Mouse (Mus musculus): ENCODE measurements around the gene Ralbp1. TPM values are rescaled to one million over a fixed set of nuclear protein-coding genes. Genes with fewer than 3 reads are reported as not detected.

The Ralbp1 gene
- 53.2 and 57.7 TPM in 2 replicates for total RNA-seq (2012; rRNA removed)
- 10 to 100 TPM in 1 of 2 experiments, not detected in 1; 69.6 TPM for polyA plus RNA-seq (2012; ENCODE audit: insufficient read depth in 1 of 2, insufficient read length in 2 of 2, low read depth in 1 of 2, low replicate concordance in 2 of 2, missing spikeins in 1 of 2)

GRCm38 (mm10) chr17:65885697-65886529, at the start of gene Ralbp1:
Gene Ralbp1, minus strand, starts transcription at chr17:65885798.
- Histone ChIP-seq H3K4me3 (ENCODE audit: control insufficient read depth in 1 of 2, insufficient read depth in 1 of 2, low read depth in 2 of 2, low read length in 2 of 2) (peak within 1 kb of the TSS; percentile 85 to 87), H3K27me3 (ENCODE audit: control insufficient read depth in 1 of 2, insufficient read depth in 2 of 2, low read length in 2 of 2) (no peaks in the 10 kb centered on the region), H3K4me1 (ENCODE audit: control insufficient read depth in 1 of 2, insufficient read depth in 2 of 2, low read length in 2 of 2) (peaks cover 0 to 11% of the 10 kb centered on the region in 2 experiments; a peak in 3 of 4 replicates), H3K79me2 (ENCODE audit: control insufficient read depth, insufficient read depth, low read length, poor library complexity) (peaks cover 28% of the 10 kb centered on the region), H3K9me3 (replicated peaks; ENCODE audit: insufficient read depth, low read length) (no peaks in the 10 kb centered on the region), H3K27ac (ENCODE audit: control insufficient read depth, low read depth, low read length) (peak within 1 kb of the TSS; percentile 81), H3K9ac (ENCODE audit: control insufficient read depth, low read depth, low read length, poor library complexity, severe bottlenecking) (peak within 1 kb of the TSS; percentile 88), H3K36me3 (ENCODE audit: control insufficient read depth in 1 of 2, insufficient read depth in 2 of 2, low read length in 2 of 2) (peaks cover 0 to 2% of the 10 kb centered on the region in 2 experiments; a peak in 1 of 4 replicates)
- TF ChIP-seq JUND (IDR thresholded peaks at IDR 0.05; ENCODE audit: low read depth, low read length), result no peak
- peak; percentile 20; the same call in 1 of the 2 replicates for TF ChIP-seq ELF1 (IDR thresholded peaks at IDR 0.05; ENCODE audit: low read depth, low read length)
- TF ChIP-seq CHD1 (IDR thresholded peaks at IDR 0.05; ENCODE audit: low read depth, low read length), result peak; percentile 88; the same call in 1 of the 2 replicates
- peak; percentile 56 for TF ChIP-seq MXI1 (IDR thresholded peaks at IDR 0.05; ENCODE audit: low read depth, low read length)
- TF ChIP-seq MAFK (IDR thresholded peaks at IDR 0.05; ENCODE audit: borderline replicate concordance, low read depth, low read length), result no peak
- TF ChIP-seq BHLHE40 (IDR thresholded peaks at IDR 0.05; ENCODE audit: borderline replicate concordance, low read depth, low read length), result peak; percentile 74
- 0 out of 2 replicates have a peak, but pooled peaks have one; percentile 35 for TF ChIP-seq ZKSCAN1 (IDR thresholded peaks at IDR 0.05; ENCODE audit: low read depth, low read length)
- TF ChIP-seq HCFC1 (IDR thresholded peaks at IDR 0.05; ENCODE audit: low read depth, low read length), result peak; percentile 74
- peak; percentile 79 for TF ChIP-seq TBP (IDR thresholded peaks at IDR 0.05; ENCODE audit: low read depth, low read length)
- no peak; the same call in 1 of the 2 replicates for TF ChIP-seq KAT2A (conservative IDR thresholded peaks at IDR 0.05; ENCODE audit: low read depth, low read length)
- peak; percentile 61; the same call in 1 of the 2 replicates for TF ChIP-seq MYC (IDR thresholded peaks at IDR 0.05; ENCODE audit: low read depth, low read length)
- TF ChIP-seq EP300 (IDR thresholded peaks at IDR 0.05; ENCODE audit: low read depth in 1 of 2, low read length in 2 of 2), result no peak; a peak in 1 of 4 replicates
- peak; percentile 77 for TF ChIP-seq MAX (IDR thresholded peaks at IDR 0.05; ENCODE audit: low read length)
- peak in 1 of 2 experiments; percentile 78; a peak in 2 of 4 replicates for TF ChIP-seq POLR2A (IDR thresholded peaks at IDR 0.05; ENCODE audit: control insufficient read depth in 1 of 2, insufficient read depth in 1 of 2, low read depth in 1 of 2, low read length in 2 of 2, poor library complexity in 1 of 2)
- peak; percentile 15 for TF ChIP-seq TCF12 (IDR thresholded peaks at IDR 0.05; ENCODE audit: low read depth, low read length)
- no peak for TF ChIP-seq GATA1 (IDR thresholded peaks at IDR 0.05; ENCODE audit: low read depth, low read length)
- TF ChIP-seq USF2 (IDR thresholded peaks at IDR 0.05; ENCODE audit: borderline replicate concordance in 1 of 2, insufficient read depth in 1 of 2, low read depth in 1 of 2, low read length in 2 of 2), result peak in 1 of 2 experiments; percentile 82; a peak in 3 of 4 replicates
- peak; percentile 95 for TF ChIP-seq ZNF384 (IDR thresholded peaks at IDR 0.05; ENCODE audit: low read depth, low read length)
- peak; percentile 71 for TF ChIP-seq SIN3A (IDR thresholded peaks at IDR 0.05; ENCODE audit: low read length)
- TF ChIP-seq MEF2A (IDR thresholded peaks at IDR 0.05; ENCODE audit: extremely low read depth, insufficient replicate concordance, low read depth, low read length, poor library complexity, severe bottlenecking), result no peak
- peak; percentile 69 for TF ChIP-seq NELFE (IDR thresholded peaks at IDR 0.05; ENCODE audit: low read depth, low read length)
- TF ChIP-seq POLR2AphosphoS5 (IDR thresholded peaks at IDR 0.05; ENCODE audit: borderline replicate concordance, low read depth, low read length), result peak; percentile 28; the same call in 1 of the 2 replicates
- TF ChIP-seq ZMIZ1 (IDR thresholded peaks at IDR 0.05; ENCODE audit: low read depth, low read length), result peak; percentile 71
- peak; percentile 12; the same call in 1 of the 2 replicates for TF ChIP-seq MAZ (IDR thresholded peaks at IDR 0.05; ENCODE audit: low read depth, low read length)
- TF ChIP-seq CHD2 (IDR thresholded peaks at IDR 0.05; ENCODE audit: low read length), result peak; percentile 8; the same call in 1 of the 2 replicates
- peak; percentile 95 for TF ChIP-seq USF1 (IDR thresholded peaks at IDR 0.05; ENCODE audit: low read depth, low read length)
- TF ChIP-seq ETS1 (IDR thresholded peaks at IDR 0.05; ENCODE audit: low read depth, low read length), result peak; percentile 39
- DNase-seq (ENCODE audit: low read depth, low spot score), result peak; percentile 90
